Mouse (Mus musculus) liver, adult 2 months (tissue): ENCODE results near the gene Ddx60. TPM values are rescaled to one million over a fixed set of nuclear protein-coding genes. Genes with fewer than 3 reads are reported as not detected.

Experiments used
- DNase-seq: peaks from one replicate; pipeline ENCODE4 v3.0.0-alpha.2; 2011; ENCODE audit warnings: low read depth, low spot score; ENCODE audit errors: extremely low read depth
- H3K27ac ChIP-seq: fragments of 200-500 bp; replicated peaks from 2 replicates; pipeline ENCODE4 v1.5.1; 2012; ENCODE audit warnings: low read depth, mild to moderate bottlenecking, control low read depth, inconsistent platforms, low read length; ENCODE audit not compliant: insufficient read depth
- H3K27me3 ChIP-seq: fragments of 200-500 bp; 2 replicates; pipeline ENCODE4 v1.6.1; 2012; ENCODE audit warnings: mild to moderate bottlenecking, moderate library complexity, low read length, inconsistent platforms; ENCODE audit not compliant: control insufficient read depth, insufficient read depth
- H3K36me3 ChIP-seq: fragments of 200-500 bp; 2 replicates; pipeline ENCODE4 v1.6.1; 2012; ENCODE audit warnings: low read length, inconsistent platforms; ENCODE audit not compliant: control insufficient read depth, insufficient read depth
- H3K4me1 ChIP-seq: fragments of 200-500 bp; 2 replicates; pipeline ENCODE4 v1.6.1; 2011; ENCODE audit warnings: low read length; ENCODE audit not compliant: control insufficient read depth, insufficient read depth
- H3K4me3 ChIP-seq: fragments of 200-500 bp; 2 replicates; pipeline ENCODE4 v1.5.1; 2011; ENCODE audit warnings: low read depth, mild to moderate bottlenecking, control low read depth, low read length, moderate library complexity; ENCODE audit not compliant: insufficient read depth
- H3K79me2 ChIP-seq: fragments of 200-500 bp; 2 replicates; pipeline ENCODE4 v1.6.1; 2012; ENCODE audit warnings: inconsistent platforms, mild to moderate bottlenecking, low read length, moderate library complexity; ENCODE audit not compliant: control insufficient read depth, insufficient read depth
- H3K9ac ChIP-seq: fragments of 200-500 bp; 2 replicates; pipeline ENCODE4 v1.6.1; 2012; ENCODE audit warnings: low read depth, mild to moderate bottlenecking, control low read depth, inconsistent platforms, low read length
- CTCF ChIP-seq: fragments of 200-500 bp; IDR thresholded peaks from 2 replicates; pipeline ENCODE4 v1.5.1; 2011; ENCODE audit warnings: low read depth, low read length, control low read depth
- POLR2A ChIP-seq: fragments of 200-500 bp; IDR thresholded peaks from 2 replicates; pipeline ENCODE4 v1.6.1; 2011; ENCODE audit warnings: low read length, control low read depth; ENCODE audit not compliant: insufficient read depth; ENCODE audit errors: extremely low read depth
- WGBS: fragments of 180-500 bp; shearing (Covaris S2); methylation state at CpG from one replicate; pipeline ENCODE4 v1.1.7; 2018; 5-methylcytosine and 5-hydroxymethylcytosine counted together
- polyA plus RNA-seq: library from polyadenylated mRNA; depleted of rRNA; stranded (reverse); fragments of >200 nt; gene quantifications from 2 replicates; pipeline ENCODE4 v1.2.3, GENCODE M21; 2012
- total RNA-seq: library from RNA; depleted of rRNA; stranded (reverse); fragments of >200 nt; gene quantifications from 2 replicates; pipeline ENCODE4 v1.2.3, GENCODE M21; 2014

Gene Ddx60
- total and polyA plus RNA-seq, 2 experiments = 1.4 to 9.1 TPM

- H3K36me3 ChIP-seq = no peaks in the 10 kb centered on the region
- H3K9ac ChIP-seq = no peak overlapping the region
- no peaks in the 10 kb centered on the region for H3K79me2 ChIP-seq
- DNase-seq = peak; percentile 6
- H3K27ac ChIP-seq = no peak overlapping the region; the same call in 1 of the 2 replicates
- no peak overlapping the region for H3K4me3 ChIP-seq
- H3K27me3 ChIP-seq = no peaks in the 10 kb centered on the region
- TF ChIP-seq CTCF (no peak), POLR2A (no peak)
- H3K4me1 ChIP-seq = no peaks in the 10 kb centered on the region
- 54% methylated on average over 13 of the region's 13 CpGs for WGBS
These were observed 19.3 kb upstream of the Ddx60 start for GRCm38 (mm10) chr8:61908303-61909215.

DNA sequence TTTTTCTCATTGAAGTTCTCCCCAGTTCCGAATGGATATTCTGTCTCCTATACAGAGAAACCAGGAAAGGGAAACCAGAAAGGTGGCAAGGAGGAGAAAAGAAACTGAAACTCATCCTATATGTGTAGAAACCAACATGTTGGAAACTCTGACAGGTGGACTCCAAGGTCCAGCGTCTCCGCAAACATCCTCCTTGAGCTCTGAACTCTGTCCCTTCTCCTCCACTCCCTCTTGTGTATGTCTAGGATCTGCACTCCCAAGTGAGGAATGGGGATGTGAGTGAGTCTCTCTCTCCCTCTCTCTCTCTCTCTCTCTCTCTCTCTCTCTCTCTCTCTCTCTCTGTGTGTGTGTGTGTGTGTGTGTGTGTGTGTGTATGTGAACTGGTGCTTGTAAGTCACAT, 18.6 kb upstream of the Ddx60 start:
- WGBS = 71% methylated on average over 3 of the region's 3 CpGs
- no peak for DNase-seq
- no peaks in the 10 kb centered on the region for H3K79me2 ChIP-seq
- no peak overlapping the region for H3K27ac ChIP-seq
- H3K4me3 ChIP-seq = no peak overlapping the region
- no peaks in the 10 kb centered on the region for H3K36me3 ChIP-seq
- H3K4me1 ChIP-seq = no peaks in the 10 kb centered on the region
- no peaks in the 10 kb centered on the region for H3K27me3 ChIP-seq
- no peak overlapping the region for H3K9ac ChIP-seq
- TF ChIP-seq CTCF = no peak
- TF ChIP-seq POLR2A = no peak

DNA sequence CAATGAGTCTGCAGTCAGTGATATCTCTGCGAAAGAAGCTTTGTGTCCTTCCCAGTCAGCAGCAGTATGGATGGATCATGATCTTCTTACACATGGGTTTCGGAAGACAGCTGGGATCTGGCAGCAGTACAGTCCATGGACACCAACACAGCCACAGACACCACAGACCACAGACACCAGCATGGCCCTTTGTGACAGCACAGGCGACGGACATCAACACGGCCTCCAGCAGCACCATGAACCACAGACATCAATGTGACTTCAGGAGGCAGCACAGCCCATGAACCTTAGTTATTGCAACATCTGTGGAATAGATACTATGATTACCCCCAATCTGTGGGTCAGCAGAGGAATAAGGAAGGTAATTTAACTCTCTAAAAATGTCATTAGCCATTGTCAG, 15.1 kb upstream of the Ddx60 start:
- no peaks in the 10 kb centered on the region for H3K36me3 ChIP-seq
- no peaks in the 10 kb centered on the region for H3K4me1 ChIP-seq
- no peak for DNase-seq
- WGBS = 98% methylated on average over 5 of the region's 5 CpGs
- no peak overlapping the region for H3K9ac ChIP-seq
- no peak overlapping the region for H3K27ac ChIP-seq
- H3K27me3 ChIP-seq = no peaks in the 10 kb centered on the region
- H3K79me2 ChIP-seq = no peaks in the 10 kb centered on the region
- H3K4me3 ChIP-seq = no peak overlapping the region
- TF ChIP-seq CTCF (no peak), POLR2A (no peak)

GRCm38 (mm10) chr8:61913957-61914356, 13.9 kb upstream of the Ddx60 start:
- no peak overlapping the region for H3K4me3 ChIP-seq
- no peak for DNase-seq
- no peaks in the 10 kb centered on the region for H3K36me3 ChIP-seq
- no peaks in the 10 kb centered on the region for H3K27me3 ChIP-seq
- no peak overlapping the region for H3K27ac ChIP-seq
- TF ChIP-seq POLR2A (no peak), CTCF (no peak)
- H3K9ac ChIP-seq = no peak overlapping the region
- 69% methylated on average over 9 of the region's 9 CpGs for WGBS
- no peaks in the 10 kb centered on the region for H3K79me2 ChIP-seq
- no peaks in the 10 kb centered on the region for H3K4me1 ChIP-seq

GRCm38 (mm10) chr8:61917287-61917686, 10.6 kb upstream of the Ddx60 start:
- Histone ChIP-seq H3K36me3 (no peaks in the 10 kb centered on the region), H3K4me3 (no peak overlapping the region), H3K4me1 (no peaks in the 10 kb centered on the region), H3K27ac (no peak overlapping the region), H3K27me3 (no peaks in the 10 kb centered on the region), H3K79me2 (no peaks in the 10 kb centered on the region), H3K9ac (no peak overlapping the region)
- no peak for DNase-seq
- WGBS = 89% methylated on average over 4 of the region's 4 CpGs
- no peak for TF ChIP-seq CTCF
- TF ChIP-seq POLR2A = no peak

DNA sequence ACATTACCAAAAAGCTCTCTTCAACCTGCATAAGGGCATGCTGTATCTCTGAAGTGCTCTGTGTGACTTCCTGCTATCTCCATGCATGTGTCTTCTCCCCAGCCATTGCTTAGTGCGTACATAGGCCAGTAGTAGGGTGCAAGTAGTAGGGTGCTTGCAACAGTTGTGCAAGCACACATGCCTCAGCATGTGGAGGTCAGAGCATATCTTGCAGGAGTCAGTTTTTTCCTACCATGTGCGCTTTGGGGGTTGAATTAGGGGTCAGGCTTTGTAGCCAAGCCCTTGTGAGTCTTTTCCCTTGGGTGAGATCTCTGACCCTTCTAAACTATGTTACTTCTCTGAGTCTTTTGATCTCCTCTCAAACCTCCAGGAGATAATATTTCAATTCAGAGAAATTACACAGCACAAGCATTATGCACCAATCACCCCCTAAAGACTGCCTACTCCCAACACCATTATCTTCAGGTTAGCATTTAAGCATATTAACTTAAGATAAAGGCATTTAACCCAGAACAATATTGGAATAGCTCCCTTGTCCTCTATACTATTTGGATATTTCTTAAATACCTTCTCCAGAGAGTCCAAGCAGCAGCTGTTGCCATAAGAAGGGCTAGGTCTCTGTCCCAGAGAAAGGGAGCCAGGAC, 8.6 kb upstream of the Ddx60 start:
- no peaks in the 10 kb centered on the region for H3K36me3 ChIP-seq
- TF ChIP-seq CTCF (no peak), POLR2A (no peak)
- WGBS = 90% methylated on average over 2 of the region's 2 CpGs
- H3K27me3 ChIP-seq = no peaks in the 10 kb centered on the region
- no peak for DNase-seq
- no peaks in the 10 kb centered on the region for H3K4me1 ChIP-seq
- H3K79me2 ChIP-seq = no peaks in the 10 kb centered on the region
- no peak overlapping the region for H3K4me3 ChIP-seq
- no peak overlapping the region for H3K9ac ChIP-seq
- no peak overlapping the region for H3K27ac ChIP-seq
